Mouse (Mus musculus) embryonic fibroblast, embryonic 13.5 days (primary cell): ENCODE measurements around the gene Fancd2.

Source experiments
- CTCF ChIP-seq: IDR thresholded peaks from 2 replicates; pipeline ENCODE4 v1.5.1; 2011; ENCODE audit warnings: mild to moderate bottlenecking, control low read depth, low read length, moderate library complexity, borderline replicate concordance; ENCODE audit not compliant: insufficient read depth
- POLR2A ChIP-seq: IDR thresholded peaks from 2 replicates; pipeline ENCODE4 v1.6.1; 2011; ENCODE audit warnings: low read depth, mild to moderate bottlenecking, control low read depth, low read length, moderate library complexity

DNA sequence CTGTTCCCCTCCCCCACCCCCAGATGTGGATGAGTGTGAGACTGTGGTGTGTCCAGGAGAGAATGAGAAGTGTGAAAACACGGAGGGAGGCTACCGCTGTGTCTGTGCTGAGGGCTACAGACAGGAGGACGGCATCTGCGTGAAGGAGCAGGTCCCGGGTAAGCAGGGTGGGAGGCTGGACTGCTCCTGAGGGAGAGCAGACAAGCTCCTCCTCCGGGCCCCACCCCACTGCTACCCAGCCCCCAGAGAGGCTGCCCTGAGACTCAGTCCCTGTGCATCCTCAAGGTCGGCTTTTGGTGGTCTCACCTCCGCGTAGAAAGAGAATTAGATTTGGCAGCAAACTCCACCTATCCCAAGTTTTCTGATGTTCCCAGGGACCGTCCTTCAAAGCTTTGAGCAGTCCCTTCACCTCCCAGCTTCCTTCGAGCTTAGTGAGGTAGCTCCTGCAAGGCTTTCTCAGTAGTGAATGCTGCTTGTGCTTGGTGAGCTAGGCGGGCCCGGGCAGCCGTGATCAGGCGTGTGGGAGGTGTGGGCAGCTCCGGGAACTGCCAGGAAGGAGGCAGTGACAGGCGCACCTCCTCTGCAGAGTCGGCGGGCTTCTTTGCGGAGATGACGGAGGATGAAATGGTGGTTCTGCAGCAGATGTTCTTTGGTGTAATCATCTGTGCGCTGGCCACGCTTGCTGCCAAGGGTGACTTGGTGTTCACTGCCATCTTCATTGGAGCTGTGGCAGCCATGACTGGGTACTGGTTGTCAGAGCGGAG is 39.2 kb upstream of the Fancd2 start:
- TF ChIP-seq CTCF (no peak), POLR2A (no peak)
